Mouse (Mus musculus) yolk sac, embryonic 10.5 days (tissue): Measurements from ENCODE around the gene Plin3.
"Not testable (repeated sequence)": the region's sequence is repeated elsewhere in the genome, so short reads cannot be mapped to it uniquely, and the experiment has no call there.

Experiments
- DNase-seq: peaks from one replicate; pipeline ENCODE4 v3.0.0-alpha.2; 2017; ENCODE audit warnings: low spot score

The Plin3 gene

DNA sequence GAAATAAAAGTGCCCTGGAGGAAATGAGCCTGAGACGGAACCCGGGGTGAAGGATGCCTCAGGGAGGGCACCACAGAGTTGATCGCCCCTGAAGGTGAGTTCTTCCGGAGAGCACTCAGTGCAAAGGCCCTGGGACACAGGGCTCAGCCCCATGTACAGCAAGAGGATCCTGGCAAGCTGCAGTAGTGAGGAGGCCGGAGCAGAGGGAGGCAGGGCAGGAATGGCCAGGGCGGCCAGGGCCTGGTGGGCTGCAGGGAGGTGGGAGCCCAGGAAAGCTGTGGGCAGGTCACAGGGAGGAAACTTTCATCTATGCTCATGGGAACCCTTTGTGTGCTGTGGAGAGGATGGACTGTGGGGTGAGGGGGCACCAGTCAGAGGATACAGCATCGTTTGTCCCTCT, 19.2 kb downstream of the Plin3 start:
- no peak for DNase-seq

DNA sequence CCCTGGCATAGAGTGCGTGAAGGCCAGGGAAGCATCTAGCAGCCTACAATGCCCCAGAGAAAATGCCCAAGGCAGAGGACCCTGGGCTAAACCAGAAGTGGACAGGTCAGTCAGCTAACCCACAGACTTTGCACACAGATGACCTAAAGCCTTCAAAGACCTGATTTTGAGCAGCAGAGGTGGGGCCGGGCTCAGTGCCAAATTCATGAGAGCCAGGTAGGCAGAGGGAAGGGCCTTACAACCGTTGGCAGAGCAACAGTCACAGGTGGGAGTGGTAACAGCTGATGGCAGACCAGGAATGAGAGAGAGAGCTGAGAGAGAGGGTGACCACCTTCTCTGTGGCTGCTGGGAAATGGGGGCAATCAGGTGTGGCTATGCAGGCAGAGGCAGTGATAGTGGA, 20.0 kb downstream of the Plin3 start:
- DNase-seq, result no peak

DNA sequence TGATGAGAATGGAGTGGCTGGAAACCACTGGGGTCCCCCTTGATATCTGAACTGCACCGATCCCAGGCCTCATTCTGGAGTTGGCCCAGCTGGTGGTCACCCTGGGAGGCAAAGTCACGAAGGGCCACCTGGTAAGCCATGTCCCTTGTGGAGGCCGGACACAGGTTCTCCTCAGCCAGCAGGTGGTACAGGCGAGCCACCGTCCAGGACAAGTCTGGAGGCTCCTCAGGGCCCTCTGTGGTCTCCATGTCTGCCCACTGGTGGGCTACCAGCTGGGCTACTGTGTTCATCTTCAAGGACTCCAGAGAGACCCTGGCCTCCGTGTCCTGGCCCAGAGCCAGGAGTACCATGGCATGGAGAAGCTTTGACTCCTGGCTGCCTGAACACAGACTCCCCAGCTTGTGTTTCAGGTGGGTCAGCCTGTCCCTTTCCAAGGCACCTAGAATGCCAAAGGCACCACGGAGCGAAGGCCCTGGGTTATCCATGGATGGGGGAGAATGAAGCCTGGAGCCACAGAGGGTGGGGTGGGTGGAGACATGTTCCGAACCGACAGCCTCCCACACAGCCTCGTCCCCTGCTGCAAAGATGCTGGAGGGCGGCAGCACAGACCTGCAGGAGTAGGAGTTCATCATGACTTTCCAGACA, 20.9 kb downstream of the Plin3 start:
- DNase-seq, result no peak

DNA sequence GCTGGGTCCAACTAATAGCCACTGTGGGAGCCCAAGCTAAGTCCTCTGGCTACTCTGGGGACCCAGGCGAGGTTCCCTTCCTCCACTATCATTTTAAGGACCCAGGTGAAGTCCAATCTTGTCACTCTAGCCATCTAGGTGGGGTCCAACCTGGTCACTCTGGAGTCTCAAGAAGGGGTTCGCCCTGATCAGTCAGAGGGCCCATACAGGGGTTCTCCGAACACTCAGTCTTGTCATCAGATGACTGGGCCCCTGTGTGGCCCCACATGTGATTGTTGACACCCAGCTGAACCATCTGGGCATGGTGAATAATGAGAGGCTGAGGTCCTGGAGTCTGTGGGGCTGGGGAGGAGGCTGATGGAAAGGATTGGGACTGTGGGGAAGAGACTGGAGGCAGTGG, 22.9 kb downstream of the Plin3 start:
- peak; percentile 8 for DNase-seq

DNA sequence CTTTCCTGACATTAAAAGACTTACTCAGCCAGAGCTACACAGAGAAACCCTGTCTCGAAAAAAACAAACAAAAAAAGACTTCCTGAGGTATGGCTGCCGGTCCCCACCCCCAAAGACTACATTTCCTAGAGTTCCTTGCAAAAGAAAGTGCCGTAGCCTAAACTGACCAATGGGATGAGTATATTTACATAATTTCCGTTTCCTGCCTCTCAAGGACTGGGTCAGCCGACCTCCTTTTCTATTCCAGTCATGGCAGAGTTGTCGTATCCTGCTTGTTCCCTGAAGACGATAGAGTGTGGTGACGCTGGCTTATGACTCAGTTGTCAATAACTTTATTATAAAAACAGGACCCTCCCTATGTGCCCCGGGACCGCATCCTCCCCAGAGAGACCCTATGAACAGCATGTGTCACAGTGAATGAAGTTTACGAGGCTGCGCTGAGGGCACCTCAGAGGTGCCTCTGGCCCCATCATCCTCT, 23.5 kb downstream of the Plin3 start:
- peak; percentile 85 for DNase-seq

DNA sequence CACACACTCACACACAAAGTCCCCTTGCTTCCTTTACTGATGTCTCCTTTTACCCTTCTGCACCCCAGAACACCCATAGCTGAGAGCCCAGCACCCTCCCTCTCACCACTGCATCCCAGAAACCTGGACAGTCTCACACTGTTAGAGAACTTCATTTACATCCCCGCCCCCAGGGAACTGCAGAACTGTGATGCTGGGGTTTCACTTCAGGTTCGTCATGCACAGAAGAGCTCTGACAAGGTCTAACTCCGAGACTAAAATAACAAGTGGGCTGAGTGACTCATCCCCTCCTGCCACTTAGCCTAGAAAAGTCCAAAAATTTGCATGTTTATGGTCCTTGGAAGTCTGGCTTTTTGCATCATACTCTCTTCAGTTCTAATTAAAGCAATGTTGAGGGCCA, 26.4 kb downstream of the Plin3 start:
- no peak for DNase-seq

DNA sequence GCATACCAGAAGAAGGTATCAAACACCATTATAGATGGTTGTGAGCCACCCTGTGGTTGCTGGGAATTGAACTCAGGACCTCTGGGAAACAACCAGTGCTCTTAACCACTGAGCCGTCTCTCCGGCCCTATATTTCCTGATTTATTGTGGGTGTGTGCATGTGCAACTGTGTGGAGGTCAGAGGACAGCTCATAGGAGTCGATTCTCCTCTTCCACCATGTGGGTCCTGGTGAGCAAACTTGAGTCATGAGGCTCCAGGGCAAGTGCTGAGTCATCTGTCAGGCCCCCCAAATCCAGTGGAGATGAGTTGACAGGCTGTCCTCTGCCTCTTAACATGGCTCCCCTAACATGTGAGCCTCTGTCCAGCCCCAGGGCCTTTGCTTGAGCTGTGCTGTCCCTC, 26.8 kb downstream of the Plin3 start:
- no peak for DNase-seq

DNA sequence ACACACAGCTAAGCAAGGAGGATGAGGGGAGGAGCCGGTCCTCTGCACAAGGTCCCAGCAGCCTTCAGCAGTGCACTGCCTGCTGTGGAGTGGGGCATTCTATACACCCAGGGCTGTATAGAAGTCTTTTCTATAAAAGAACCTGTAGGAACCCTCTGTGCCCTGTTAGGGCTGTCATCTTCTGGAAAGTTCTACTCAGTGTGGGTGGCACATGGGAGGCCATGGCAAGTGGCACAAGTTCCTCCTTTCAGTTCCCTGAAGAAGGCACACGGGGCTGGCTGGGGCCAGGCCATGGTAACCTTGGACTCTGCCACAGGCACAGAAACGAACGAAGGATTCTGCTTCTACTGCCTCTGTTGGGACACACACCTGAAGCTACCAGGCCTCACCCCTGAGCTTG, 27.7 kb downstream of the Plin3 start:
- no peak for DNase-seq

DNA sequence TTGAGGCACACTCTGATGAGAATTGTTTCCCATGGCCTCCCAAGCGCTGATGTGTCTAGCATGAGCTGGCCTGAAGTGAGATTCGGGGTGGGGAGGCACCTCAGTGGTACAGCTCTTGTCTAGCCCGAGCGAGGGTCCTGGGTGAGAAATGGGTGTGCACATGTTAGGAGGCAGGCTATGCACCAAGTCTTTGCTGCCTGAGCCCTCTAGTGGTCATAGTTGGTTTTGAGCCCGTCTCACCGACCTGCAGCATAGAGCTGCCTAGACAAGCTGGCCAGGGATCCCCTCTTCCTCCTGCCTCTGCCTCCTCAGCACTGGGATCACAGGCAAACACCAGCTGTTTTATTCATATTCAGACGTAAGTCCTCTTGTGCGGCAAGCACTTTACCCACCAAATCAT, 28.7 kb downstream of the Plin3 start:
- peak; percentile 73 for DNase-seq

DNA sequence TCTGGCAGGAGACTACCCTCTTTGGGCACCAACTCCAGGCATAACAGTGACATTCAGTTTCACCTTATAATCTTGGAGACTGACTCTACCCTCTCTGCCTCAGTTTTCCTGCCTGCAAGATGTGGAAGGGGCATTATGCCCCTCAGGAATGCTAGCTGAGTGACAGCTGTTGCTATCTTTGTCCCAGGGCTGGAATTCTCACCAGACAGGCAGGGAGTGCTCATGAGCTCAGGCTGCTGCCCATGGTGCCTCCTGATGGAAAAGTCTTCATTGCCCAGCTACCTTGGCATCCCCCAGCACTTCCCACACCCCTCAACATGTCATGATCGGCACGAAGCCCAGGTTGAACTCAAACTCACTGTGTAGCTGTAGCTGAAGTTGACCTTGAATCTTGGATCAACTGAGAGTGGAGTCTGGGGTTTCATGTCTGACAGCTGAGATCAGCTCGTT, 30.0 kb downstream of the Plin3 start:
- no peak for DNase-seq

DNA sequence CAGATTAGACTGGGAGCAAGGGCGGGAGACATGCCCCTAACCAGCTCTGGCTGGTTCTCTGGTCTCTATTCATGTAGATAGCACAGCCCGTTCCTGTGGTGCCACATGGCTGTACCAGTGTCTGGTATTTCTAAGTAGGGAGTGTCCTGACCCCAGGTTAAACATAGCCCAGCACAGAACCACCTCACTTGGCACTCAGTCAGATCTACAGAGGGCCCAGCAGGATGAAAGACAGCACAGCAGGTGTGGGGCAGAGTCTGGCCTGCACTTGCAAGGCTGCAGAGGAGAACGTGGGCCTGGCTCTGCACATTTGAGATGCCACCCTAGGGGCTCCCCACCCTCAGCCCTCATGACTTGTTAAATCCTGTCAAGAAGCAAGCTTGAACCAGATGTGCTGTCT, 31.5 kb downstream of the Plin3 start:
- no peak for DNase-seq

DNA sequence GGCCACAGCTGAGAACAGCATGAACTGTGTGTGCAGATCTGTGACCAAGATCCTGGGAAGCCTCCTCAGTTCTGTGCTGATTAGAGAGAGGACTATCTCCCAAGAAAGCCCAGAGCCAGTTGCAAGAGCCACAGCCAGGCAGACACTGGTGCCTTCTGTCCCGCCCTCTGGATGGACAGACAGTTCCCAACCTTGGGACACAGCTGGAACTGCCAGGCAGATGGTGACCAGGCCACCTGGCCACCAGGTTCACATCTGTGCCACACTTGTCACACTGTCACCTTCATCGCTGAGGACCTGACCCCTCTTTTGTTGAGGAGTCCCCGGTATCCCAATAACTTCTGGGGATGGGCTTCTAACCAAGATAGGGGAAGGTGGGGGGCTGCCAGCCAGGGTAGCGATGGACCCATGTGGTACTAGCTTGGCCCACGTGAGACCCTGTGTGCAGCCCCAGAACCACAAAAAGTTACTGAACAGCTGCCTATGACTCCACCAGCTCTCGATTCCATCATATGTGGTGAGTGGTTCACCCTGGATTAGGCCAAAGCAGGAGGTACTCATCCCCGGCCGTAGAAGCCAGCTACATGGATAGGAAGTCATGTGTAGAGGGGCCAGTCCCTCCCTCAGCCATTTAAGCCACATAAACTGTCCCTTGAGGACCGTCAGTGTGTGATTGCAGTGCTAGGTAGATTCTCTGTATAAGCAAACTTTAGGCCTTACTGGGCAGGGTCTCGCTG, 33.2 kb downstream of the Plin3 start:
- DNase-seq, result no peak

DNA sequence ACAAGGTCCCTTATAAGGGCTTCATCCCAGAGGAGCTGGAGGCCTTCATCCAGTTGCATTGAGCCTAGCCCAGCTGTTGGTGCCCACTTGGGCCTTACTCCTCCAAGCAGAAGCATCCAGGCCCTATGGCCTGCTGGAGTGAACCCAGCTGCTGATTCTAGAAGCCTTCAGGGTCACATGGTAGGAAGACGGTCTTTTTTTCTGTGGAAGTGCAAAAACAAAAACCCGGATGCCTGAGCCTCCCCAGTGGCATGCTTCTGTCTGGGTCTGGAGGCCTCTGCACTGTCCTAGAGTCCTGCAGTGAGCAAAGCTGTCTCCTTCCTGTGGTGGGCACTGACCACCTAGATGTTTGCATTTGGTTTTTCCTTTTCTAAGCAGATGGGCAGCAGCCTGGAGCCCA, 33.9 kb downstream of the Plin3 start:
- DNase-seq, result not testable (repeated sequence)

DNA sequence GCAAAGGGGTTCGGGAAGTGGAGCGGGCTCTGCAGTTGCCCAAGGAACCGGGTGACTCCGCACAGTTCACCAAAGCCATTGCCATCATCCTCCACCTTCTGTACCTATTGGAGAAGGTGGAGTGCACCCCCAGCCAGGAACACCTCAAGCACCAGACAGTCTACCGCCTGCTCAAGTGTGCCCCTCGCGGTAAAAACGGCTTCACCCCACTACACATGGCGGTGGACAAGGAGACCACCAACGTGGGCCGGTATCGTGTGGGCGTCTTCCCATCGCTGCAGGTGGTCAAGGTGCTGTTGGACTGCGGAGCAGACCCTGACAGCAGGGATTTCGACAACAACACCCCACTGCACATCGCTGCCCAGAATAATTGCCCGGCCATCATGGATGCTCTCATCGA, 34.4 kb downstream of the Plin3 start:
- not testable (repeated sequence) for DNase-seq

DNA sequence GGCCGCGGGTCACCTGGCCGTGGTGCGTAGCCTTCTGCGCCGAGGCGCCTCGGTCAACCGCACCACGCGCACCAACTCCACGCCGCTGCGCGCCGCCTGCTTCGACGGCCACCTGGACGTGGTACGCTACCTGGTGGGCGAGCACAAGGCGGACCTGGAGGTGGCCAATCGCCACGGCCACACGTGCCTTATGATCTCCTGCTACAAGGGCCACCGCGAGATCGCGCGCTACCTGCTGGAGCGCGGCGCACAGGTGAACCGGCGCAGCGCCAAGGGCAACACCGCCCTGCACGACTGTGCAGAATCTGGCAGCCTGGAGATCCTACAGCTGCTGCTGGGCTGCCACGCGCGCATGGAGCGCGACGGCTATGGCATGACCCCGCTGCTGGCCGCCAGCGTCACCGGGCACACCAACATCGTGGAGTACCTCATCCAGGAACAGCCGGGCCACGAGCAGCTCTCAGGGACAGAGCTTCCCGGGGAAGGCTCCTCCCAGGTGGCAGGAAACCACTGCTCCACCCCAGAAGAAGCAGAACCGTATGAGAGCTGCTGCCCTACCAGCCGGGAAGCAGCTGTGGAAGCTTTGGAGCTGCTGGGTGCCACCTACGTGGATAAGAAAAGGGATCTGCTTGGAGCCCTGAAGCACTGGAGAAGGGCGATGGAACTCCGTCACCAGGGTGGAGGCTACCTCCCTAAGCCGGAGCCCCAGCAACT, 35.3 kb downstream of the Plin3 start:
- no peak for DNase-seq

DNA sequence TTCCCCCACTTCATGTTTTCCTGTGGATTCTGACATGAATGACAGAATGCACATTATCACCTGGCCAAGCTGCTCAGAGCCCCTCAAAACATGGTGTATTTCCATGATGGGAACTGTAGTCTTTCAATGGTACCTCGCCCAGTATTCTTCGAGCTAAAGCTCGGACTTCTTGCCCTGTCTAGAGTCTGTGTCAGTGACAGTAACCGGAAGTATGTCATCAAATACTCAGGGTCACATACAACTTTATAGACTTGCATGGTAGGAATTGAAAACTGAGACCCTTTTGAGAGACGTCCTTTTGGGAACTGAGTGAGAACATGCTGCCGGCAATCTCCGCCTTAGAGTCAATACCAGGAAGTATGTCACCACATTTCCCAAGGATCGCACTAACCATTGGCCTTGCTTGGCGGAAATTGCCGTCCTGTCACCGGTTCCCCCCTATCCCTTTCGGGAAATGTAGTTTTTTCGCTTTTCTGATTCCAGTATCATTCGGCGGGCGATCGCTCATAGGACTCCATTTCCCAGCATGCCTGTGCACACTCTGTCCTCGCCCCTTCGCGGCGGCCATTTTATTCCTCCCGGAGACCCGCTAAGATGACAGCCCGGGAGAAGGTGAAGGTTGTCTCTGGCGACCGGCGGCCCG, 36.3 kb downstream of the Plin3 start, which contains the start of gene Fem1a:
Fem1a (plus strand) TSS at position 572 of the 643 bp plus-strand sequence.
- DNase-seq, result peak; percentile 97

DNA sequence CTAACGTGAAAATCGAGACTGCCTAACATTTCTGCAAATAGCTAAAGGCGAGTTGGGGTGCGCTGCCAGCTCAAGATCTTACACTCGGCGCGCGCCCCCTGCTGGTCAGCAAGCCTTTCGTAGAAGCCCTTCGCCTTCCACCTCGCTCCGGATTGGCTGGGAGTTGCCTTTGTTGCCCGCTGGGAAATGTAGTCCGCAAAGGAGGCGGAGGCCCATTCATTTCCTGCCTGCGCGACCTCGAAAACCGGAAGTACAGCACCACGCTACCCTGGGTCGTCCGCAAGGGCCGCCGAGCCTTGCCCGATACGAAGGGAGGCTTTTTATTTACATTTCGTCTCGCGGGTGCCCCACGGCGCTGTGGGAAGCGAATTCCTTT, 36.8 kb downstream of the Plin3 start:
- DNase-seq, result peak; percentile 98

DNA sequence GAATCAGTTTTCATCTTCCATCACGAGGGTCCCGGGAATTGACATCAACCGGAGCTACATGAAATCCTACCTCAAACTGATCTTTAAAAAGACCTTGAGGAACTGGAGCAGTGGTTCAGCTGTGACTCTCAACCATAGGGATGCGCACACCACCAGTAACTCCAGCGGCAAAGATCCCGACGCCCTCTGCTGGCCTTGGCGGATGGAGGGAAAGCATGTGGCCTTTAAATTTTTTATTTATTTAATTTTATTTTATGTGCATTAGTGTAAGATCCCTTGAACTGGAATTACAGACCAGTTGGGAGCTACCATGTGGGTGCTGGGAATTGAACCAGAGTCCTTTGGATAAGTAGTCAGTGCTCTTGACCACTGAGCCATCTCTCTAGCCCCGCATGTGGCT, 37.2 kb downstream of the Plin3 start:
- DNase-seq, result no peak

DNA sequence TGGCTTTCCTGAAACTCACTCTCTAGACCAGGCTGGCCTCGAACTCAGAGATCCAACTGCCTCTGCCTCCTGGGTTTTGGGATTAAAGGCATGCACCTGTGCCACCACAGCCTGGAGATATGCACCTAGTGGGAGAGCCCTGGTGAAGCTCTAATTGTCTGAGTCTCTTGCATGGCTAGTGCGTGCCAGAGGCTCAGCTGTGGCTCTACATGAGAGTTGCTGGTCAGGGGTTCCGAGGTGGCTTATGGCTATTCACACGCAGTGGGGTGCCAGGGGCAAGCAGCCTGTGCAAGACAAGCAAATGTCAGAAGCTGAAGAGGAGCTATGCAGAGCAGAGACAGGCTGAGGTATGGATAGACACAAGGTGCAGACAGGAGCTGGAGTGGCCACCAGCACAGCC, 38.0 kb downstream of the Plin3 start:
- DNase-seq, result no peak

DNA sequence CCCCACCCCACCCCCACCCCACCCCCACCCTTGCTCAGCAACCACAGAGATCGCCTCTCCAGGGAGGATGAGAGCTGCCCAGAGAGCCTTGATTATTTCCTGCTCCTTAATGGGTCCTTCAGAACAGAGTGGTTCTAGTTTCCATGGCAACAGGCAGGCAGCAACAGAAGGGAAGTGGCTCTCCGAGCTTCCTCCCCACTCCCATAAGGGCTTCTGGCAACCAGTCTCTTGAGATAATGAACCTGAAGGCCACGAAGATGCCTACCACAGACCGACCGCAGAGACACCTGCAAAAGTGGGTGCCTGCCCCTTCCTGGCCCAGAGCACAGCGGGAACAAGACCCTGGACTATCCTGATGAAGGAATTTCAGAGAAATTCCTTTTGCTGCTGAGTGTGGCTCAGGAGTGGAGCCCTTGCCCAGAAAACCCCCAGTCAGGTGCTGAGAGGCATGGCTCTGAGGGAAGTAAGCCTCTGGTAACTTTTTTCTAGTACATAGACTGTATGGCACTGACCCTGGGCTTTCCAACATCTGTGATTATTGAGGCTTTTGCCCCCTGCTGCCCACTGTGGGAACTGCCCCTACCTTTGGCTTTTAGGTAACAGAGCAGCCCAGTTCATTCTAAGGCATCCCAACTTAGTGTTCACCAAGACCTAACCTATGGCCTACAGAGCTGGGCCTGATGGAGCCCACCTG, 41.4 kb downstream of the Plin3 start:
- DNase-seq, result peak; percentile 22

DNA sequence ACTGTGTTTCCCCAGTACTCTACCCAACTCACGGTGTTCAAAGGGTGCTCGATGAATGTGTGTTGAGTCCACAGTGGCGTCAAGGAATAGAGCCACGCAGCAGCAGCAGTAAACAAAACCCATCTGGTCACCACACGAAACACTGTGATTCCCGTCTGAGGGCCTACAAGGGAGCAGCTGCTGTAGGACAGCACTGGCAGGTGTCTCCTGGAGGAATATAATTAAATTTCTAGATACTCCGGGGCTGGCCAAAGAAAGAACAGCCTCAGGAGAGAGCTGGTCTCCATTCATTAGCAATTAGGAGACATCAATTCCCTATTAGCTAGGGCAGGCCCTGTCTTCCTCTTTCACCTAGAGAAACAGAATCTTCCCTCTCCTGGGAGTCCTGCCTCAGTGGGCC, 47.1 kb downstream of the Plin3 start:
- no peak for DNase-seq
